Mouse (Mus musculus) lung, postnatal 4 days (tissue): ENCODE results near the gene Cry2.
"Not testable (repeated sequence)": the region's sequence is repeated elsewhere in the genome, so short reads cannot be mapped to it uniquely, and the experiment has no call there.

Source experiments
- DNase-seq, 2 experiments: peaks; one replicate each; pipeline ENCODE4 v3.0.0; 2021

The Cry2 gene

GRCm38 (mm10) chr2:92421723-92422387 lies 12.0 kb downstream of the Cry2 start:
- DNase-seq = no peak

- no peak for DNase-seq
These were observed 22.1 kb downstream of the Cry2 start for GRCm38 (mm10) chr2:92411705-92412104.

GRCm38 (mm10) chr2:92408309-92409045 lies 25.4 kb downstream of the Cry2 start:
- no peak for DNase-seq

- DNase-seq = no peak
These were observed 28.2 kb downstream of the Cry2 start for GRCm38 (mm10) chr2:92405687-92406086.

- DNase-seq = no peak
These were observed 29.1 kb downstream of the Cry2 start for GRCm38 (mm10) chr2:92404737-92405136.

GRCm38 (mm10) chr2:92403776-92404319 lies 30.0 kb downstream of the Cry2 start:
- no peak for DNase-seq

GRCm38 (mm10) chr2:92402591-92403326 lies 31.1 kb downstream of the Cry2 start:
- no peak for DNase-seq

GRCm38 (mm10) chr2:92401091-92401561 lies 32.7 kb downstream of the Cry2 start, which contains the start of gene Mapk8ip1:
Gene Mapk8ip1, minus strand, starts transcription at chr2:92401263.
- DNase-seq = peak in 1 of 2 experiments; percentile 50

GRCm38 (mm10) chr2:92400682-92401081 lies 33.2 kb downstream of the Cry2 start:
- no peak for DNase-seq

- DNase-seq = not testable (repeated sequence)
These were observed 34.0 kb downstream of the Cry2 start for GRCm38 (mm10) chr2:92399877-92400276.

- no peak for DNase-seq
These were observed 36.4 kb downstream of the Cry2 start for GRCm38 (mm10) chr2:92397436-92397835.

GRCm38 (mm10) chr2:92395535-92395934 lies 38.3 kb downstream of the Cry2 start:
- no peak for DNase-seq

GRCm38 (mm10) chr2:92392318-92393264 lies 41.3 kb downstream of the Cry2 start:
- DNase-seq = peak in 1 of 2 experiments; percentile 43

- peak in 1 of 2 experiments; percentile 27 for DNase-seq
These were observed 42.0 kb downstream of the Cry2 start for GRCm38 (mm10) chr2:92391703-92392317.

- DNase-seq = no peak
These were observed 42.7 kb downstream of the Cry2 start for GRCm38 (mm10) chr2:92391116-92391515.

GRCm38 (mm10) chr2:92390206-92390930 lies 43.5 kb downstream of the Cry2 start:
- DNase-seq = peak; percentile 45 to 56

- DNase-seq = no peak
These were observed 44.2 kb downstream of the Cry2 start for GRCm38 (mm10) chr2:92389645-92390044.

GRCm38 (mm10) chr2:92388891-92389641 lies 44.8 kb downstream of the Cry2 start:
- DNase-seq = peak; percentile 85 to 93

GRCm38 (mm10) chr2:92388081-92388517 lies 45.7 kb downstream of the Cry2 start:
- no peak for DNase-seq

- no peak for DNase-seq
These were observed 46.2 kb downstream of the Cry2 start for GRCm38 (mm10) chr2:92387646-92388045.
